In genomic region chr5:125189625-125190024, GRCm38 (mm10) we compare ENCODE assay signal across 9 mouse cellular contexts. TPM values are rescaled to one million over a fixed set of nuclear protein-coding genes. Genes with fewer than 3 reads are reported as not detected.
DNase-seq lines count a peak whose midpoint lies in the region; ATAC-seq lines count a peak whose summit lies in the region.
"Had no signal": no experiment of that assay in that cellular context is flagged by ENCODE, and none has a peak within 500 bp of the region (broad histone marks: within the 10 kb centered on the region; RNA-seq: fewer than 3 reads in every experiment).

No protein-coding gene starts in this region.

- peak; percentile 66; the same call in 1 of the 2 replicates for ATAC-seq in frontal cortex, adult (ENCODE audit: low TSS enrichment)
- ATAC-seq in erythroid progenitor cell, adult 5-6 weeks (replicated peaks; ENCODE audit: low FRiP score, poor library complexity, severe bottlenecking), result 0 out of 2 replicates have a peak, but pooled peaks have one; percentile 46
- peak; percentile 74 for ATAC-seq in inflammation-experienced regulatory T-cells, adult 6 months
- no peak for ATAC-seq in midbrain, embryonic 14.5 days (ENCODE audit: low FRiP score, low TSS enrichment)

- no peaks in the 10 kb centered on the region for H3K36me3 ChIP-seq in midbrain, embryonic 14.5 days (ENCODE audit: control insufficient read depth, insufficient read depth, low read length)
- no peaks in the 10 kb centered on the region for H3K36me3 ChIP-seq in splenic B cell, adult 2 months (ENCODE audit: control insufficient read depth, insufficient read depth, low read length, poor library complexity, severe bottlenecking)
- H3K36me3 ChIP-seq: liver, embryonic 15.5 days had no signal

- no peak overlapping the region for H3K4me2 ChIP-seq in midbrain, embryonic 14.5 days (ENCODE audit: low read length)
- H3K4me2 ChIP-seq: liver, embryonic 15.5 days had no signal

- DNase-seq in frontal cortex, postnatal 10 days (ENCODE audit: low spot score in 2 of 2), result no peak
- DNase-seq in brain, adult 2 months (ENCODE audit: low read depth, low spot score), result peak; percentile 80
- peak; percentile 57 to 65 for DNase-seq in left cerebral cortex, postnatal 36 days (ENCODE audit: low spot score in 2 of 2)
- peak; percentile 65 for DNase-seq in midbrain, embryonic 14.5 days
- DNase-seq in splenic B cell, adult 2 months (ENCODE audit: low read depth, low spot score), result peak; percentile 91

- H3K27me3 ChIP-seq in midbrain, embryonic 14.5 days (ENCODE audit: control insufficient read depth, insufficient read depth, low read length), result no peaks in the 10 kb centered on the region; the same call in 1 of the 2 replicates
- H3K27me3 ChIP-seq in splenic B cell, adult 2 months (ENCODE audit: control insufficient read depth, insufficient read depth, low read length, poor library complexity, severe bottlenecking), result no peaks in the 10 kb centered on the region

- H3K27ac ChIP-seq in midbrain, embryonic 14.5 days (replicated peaks; ENCODE audit: low read depth, low read length), result no peak overlapping the region
- H3K27ac ChIP-seq: liver, embryonic 15.5 days had no signal

- WGBS in midbrain, embryonic 14.5 days, result 50% methylated on average over 11 of the region's 11 CpGs

- H3K9ac ChIP-seq in midbrain, embryonic 14.5 days (replicated peaks; ENCODE audit: low read length), result no peak overlapping the region
- H3K9ac ChIP-seq: liver, embryonic 15.5 days had no signal

- no peaks in the 10 kb centered on the region for H3K9me3 ChIP-seq in midbrain, embryonic 14.5 days (ENCODE audit: control insufficient read depth, low read length)
- H3K9me3 ChIP-seq: liver, embryonic 15.5 days had no signal

- intact Hi-C loops in left cerebral cortex, postnatal 36 days (cut with DNase I), result no loop called here

- no peak overlapping the region for H3K4me3 ChIP-seq in midbrain, embryonic 14.5 days (replicated peaks; ENCODE audit: low read depth, low read length)
- H3K4me3 ChIP-seq: liver, embryonic 15.5 days had no signal

- peaks cover 6% of the 10 kb centered on the region; the same call in 1 of the 2 replicates for H3K4me1 ChIP-seq in midbrain, embryonic 14.5 days (ENCODE audit: control insufficient read depth, insufficient read depth, low read length)
- H3K4me1 ChIP-seq: liver, embryonic 15.5 days had no signal

RNA-seq across cellular contexts. Expression of gene Ncor2, which starts 10.6 kb away (rescaled TPM):
- total RNA-seq in erythroid progenitor cell, adult 5-6 weeks (2015; ENCODE audit: low replicate concordance), result 10.5 and 37.3 TPM in 2 replicates
- total RNA-seq in erythroid progenitor cell, adult 5-6 weeks (2017; ENCODE audit: low replicate concordance), result 0.91 and 2.6 TPM in 2 replicates
- 1 to 10 TPM; 3.9 to 6.7 (median 4.7) TPM for polyA plus RNA-seq in inflammation-experienced regulatory T-cells, adult 6 months (2017; shearing (Covaris generic))
- 100 to 1,000 TPM; 167 to 240 TPM for total RNA-seq in left cerebral cortex, postnatal 36 days (2021)
- 23.7 and 24.0 TPM in 2 replicates for polyA plus RNA-seq in midbrain, embryonic 14.5 days (2014; fragmentation: Nextera tagmentation; extraction: Ambion mirVana)

Comparison
In these comparisons a context has a peak if more than half of its experiments do, and no peak if none do; other contexts are left out.
1. DNase-seq: peak in brain, adult 2 months (single experiment), left cerebral cortex, postnatal 36 days (2 of 2), midbrain, embryonic 14.5 days (single experiment) and splenic B cell, adult 2 months (single experiment); none in frontal cortex, postnatal 10 days (0 of 2).
2. RNA of gene Ncor2, which starts 10.6 kb away (total RNA-seq): 167 to 240 TPM in left cerebral cortex, postnatal 36 days; 0.91 to 37.3 TPM in erythroid progenitor cell, adult 5-6 weeks; every median in the first group is over 4 times any median in the second.